Mouse (Mus musculus) heart, adult 9 months (tissue): Measurements from ENCODE around the gene Krtap10-10.

Experiments used
- DNase-seq, 2 experiments: peaks; one replicate each; pipeline ENCODE4 v3.0.0; 2022; ENCODE audit warnings: low spot score in 2 of 2

Gene Krtap10-10

DNA sequence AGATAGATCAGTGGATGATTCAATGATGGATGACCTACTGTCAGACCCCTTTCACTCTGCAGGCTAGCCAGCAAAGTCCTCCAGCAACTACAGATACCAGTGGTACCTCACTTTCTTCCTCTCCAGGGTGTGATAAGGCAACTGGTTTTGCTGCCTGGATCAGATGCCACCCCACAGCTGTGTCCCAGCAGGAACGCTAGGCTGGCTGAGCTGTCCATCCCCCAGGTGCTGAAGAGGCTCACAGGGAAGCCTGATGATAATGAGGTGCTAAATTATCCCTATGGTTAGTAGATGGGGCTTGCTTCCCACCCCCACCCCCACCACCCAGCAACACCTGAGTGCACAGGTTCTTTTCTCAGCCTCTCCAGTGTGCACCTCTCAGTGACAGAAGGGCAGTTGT is 31.8 kb downstream of the Krtap10-10 start:
- DNase-seq, result no peak

DNA sequence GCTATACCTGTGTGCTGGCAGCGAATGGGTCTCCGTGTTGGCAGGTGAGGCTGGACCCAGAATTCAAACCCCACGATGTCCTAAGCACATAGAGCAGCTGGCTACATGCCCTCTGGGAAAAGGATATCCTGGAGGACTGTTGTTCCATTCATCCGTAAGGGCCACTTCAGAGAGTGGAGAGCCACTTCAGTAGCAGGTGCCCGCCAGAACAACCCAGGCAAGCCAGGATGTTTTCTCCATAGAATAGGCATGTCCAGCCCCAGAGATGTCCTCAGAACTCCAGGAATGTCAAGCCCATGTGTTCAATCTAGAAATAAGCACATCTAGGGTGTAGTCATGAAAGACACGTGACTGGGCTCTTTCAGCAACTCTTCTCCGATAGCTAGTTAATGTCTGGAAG is 33.9 kb downstream of the Krtap10-10 start:
- no peak for DNase-seq

DNA sequence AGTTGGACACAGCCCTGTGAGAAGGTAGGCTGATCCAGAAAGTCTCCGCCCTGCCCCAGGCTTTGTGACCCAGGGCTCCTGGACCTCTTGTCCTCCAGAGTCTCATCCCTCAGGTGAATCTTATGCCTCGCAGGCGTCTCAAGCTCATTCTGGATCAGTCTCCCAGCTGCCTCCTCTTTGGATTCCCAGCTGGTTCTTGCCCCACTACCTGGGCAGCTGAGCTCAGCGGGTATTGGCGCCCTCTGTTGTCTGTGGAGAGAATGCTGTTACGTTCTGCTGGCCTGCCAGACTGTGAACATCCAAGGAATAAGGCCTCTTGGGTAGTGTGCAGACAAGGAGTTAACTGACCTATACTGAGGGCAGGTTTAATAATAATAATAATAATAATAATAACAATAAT is 43.2 kb downstream of the Krtap10-10 start:
- no peak for DNase-seq

DNA sequence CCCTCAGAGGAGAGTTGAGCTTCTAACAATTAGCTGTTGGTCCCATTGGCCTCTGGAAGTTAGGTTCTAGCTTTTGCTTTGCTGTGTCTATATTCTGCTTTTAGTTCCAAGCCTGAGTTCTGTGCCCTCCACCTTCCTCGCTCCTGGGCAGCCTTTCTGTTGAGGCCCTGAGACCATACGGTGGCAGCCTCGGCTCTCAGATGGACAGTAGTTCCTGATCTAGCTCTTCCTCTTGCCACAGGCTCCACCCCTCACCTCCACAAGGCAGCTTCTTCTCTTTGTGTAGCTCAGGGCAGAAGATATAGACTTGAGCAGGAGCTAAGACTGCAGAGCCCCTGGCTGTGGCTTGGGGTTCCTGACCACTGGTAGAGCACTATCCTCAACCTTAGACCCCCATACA is 44.6 kb downstream of the Krtap10-10 start:
- DNase-seq, result no peak

DNA sequence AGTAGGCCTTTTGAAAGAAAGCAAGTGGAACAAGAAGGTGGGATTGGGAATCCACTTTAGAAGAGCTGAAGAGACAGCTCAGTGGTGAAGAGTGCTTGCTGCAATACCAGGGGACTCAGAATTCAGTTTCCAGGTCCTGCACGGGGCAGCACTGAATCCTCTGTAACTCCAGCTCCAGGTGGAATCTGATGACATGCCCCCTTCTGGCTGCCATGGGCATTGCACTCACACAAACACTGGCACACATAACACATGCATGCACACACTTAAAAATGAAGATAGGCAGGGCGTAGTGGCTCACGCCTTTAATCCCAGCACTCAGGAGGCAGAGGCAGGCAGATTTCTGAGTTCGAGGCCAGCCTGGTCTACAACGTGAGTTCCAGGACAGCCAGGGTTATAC is 46.8 kb downstream of the Krtap10-10 start:
- DNase-seq, result no peak

DNA sequence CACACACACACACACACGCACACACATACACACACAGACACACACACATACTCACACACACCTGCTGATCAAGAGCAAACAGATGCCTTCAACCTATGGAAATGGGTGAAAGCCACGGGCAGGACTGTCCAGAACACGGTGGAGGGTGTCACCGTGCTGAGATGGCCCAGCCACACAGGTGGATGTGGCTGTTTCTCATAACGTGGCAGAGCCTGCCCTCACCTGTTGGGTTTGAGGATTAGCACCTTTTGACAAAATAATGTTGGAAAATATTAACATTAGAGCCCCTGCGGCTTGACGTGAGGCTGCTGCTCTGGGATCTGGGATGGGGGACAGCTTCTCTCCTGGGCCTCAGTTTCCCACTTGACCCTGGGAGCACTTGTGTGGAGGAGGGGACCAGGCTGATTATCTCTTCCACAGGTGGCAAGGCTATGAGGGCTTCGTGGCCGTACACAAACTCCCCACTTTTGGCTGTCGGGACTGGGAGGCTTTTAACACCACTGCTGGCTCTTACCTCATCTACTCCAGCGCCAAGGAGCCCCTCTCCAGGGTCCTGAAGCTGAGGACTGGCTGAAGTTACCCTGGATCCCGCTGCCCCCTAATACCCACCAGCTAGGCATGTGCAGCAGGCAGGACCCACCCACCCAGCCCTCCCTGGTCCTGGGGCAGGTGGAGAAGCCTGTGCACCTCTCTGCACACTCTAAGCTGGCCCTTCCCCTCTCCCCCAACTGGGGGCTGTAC is 50.4 kb downstream of the Krtap10-10 start:
- no peak for DNase-seq
